Mouse (Mus musculus): ENCODE data around the gene Nav1.

Gene Nav1

GRCm38 (mm10) chr1:135607019-135607418 is at the start of gene Nav1:
Gene Nav1 (minus strand): TSS chr1:135607295.
- no peak for DNase-seq (ENCODE audit: low read depth, low spot score)

DNA sequence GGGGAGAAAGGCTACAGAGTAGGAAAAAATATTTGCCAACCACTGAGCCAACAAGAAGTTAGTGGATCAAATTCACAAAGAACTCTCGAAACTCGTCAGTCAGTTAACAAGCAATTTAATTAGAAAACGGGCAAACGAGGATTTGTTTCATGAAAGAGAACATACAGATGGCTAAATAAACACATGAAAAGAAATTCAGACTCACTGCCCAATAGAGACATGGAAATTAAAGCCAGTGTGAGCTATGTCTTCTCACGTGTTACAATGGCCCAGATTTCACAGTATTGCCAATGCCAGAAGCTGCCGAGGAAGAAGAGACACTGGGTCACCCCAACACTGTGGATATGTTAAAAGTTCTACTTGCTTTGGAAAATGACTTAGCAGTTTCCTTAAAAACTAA is 46.8 kb upstream of the Nav1 start:
- no peak for DNase-seq (ENCODE audit: low read depth, low spot score)

DNA sequence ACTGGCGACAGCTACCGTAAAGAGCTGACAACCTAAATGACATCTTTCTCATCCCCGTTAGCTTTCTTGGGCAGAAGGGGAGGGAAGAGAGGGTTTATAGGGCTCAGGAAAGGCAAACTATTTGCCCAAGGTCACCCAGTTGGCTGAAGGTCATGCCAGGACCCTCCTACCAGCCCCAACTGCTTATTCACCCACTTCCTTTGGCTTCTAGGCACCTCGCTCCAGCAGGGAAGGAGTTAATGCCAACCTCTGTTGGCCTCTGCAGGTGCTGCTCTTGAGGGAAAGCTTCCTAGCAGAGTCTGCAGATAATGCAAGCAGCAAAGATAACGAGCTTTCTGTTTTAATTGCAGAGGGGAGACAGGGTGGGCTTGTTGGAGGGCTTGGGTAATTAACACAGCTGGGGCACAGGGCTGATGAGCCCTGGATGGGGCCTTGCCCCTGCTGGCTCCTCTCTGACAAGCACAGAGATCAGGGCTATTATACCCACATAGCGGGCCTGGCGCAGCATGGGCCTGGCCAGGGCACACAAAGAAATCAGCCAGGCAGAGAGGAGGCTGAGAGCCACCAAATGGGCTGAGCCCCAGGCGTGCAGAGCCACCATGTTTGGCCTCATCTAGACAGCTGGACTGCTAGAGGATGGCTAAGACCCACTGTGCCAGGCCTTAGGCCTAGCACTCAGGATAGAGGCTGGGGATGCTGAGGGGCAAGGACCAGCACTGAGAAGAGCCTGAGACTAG is 38.5 kb upstream of the Nav1 start:
- DNase-seq (ENCODE audit: low read depth, low spot score): no peak

GRCm38 (mm10) chr1:135644110-135644509 is 37.0 kb upstream of the Nav1 start:
- no peak for DNase-seq (ENCODE audit: low read depth, low spot score)

DNA sequence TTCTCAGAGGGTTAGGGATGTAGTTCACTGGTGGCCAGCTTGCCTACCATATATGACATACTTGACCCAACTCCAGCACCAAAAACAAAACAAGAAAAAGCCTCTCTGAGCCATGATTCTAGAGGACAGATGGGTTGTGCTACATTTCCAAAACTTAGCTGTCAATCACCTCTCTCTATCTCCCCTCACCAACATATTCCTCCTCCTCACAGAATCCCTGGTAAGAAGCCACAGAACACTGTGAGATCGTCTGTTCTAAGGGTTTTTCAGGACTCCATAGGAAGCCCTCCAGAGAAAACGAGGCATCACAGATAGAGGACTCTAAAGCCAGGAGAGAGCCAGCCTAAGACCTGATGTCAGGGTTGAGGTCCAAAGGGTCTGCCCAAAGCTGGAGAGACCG is 36.6 kb upstream of the Nav1 start:
- DNase-seq (ENCODE audit: low read depth, low spot score): no peak

DNA sequence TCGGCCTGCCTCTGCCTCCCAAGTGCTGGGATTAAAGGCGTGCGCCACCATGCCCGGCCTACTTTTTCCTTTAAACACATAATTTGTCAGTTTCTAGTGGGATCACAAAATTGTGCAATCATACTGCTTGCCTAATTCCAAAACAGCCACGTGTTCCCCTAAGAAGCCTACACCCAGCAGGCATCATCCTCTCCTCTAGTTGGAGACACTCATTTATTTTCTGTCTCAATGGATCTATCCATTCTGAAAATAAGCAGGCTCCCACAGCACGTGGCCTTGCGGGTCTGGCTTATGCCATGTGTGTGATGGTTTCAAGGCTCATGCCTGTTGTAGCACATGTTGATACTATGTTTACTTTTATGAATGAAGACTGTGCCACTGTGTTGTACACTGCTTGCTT is 32.8 kb upstream of the Nav1 start:
- DNase-seq (ENCODE audit: low read depth, low spot score): no peak

DNA sequence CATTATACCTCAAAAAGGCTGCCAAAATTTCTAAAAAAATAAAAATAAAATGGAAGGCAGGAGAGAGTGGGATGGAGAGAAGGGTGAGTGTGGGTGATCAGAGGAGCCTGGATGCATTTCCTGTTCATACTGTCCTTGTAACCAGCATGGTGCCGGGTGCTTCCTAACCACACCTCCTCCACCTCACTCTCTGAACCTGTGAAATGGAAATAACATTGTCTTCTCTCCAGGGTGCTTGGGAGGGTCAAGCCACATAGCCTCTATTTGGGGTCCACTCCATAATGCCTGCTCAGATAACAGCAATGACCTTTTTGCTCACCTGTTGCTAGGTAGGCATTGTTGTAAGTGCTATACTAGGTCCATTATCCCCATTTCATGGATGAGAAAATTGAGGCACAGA is 32.0 kb upstream of the Nav1 start:
- no peak for DNase-seq (ENCODE audit: low read depth, low spot score)

DNA sequence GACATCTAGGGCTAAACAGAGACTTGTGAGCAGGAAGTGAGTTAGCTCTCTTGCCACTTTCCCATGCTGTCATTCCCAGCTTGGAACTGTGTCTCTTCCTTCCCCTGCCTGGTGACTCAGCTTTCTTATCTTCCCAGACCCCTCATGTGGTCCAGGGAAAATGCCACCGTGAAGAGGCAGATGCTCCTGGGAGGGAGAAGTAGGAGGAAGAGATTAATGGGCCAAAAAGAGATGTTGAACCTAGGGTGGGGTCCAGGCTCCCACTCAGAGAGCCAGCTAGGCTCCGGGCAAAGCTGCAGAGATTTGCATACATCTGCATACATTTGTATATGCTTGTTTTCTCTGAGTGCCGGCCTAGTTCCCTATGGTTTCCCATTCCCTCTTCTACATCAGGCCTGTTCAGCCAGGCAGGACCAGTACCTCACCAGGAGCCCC is 30.5 kb upstream of the Nav1 start:
- no peak for DNase-seq (ENCODE audit: low read depth, low spot score)

DNA sequence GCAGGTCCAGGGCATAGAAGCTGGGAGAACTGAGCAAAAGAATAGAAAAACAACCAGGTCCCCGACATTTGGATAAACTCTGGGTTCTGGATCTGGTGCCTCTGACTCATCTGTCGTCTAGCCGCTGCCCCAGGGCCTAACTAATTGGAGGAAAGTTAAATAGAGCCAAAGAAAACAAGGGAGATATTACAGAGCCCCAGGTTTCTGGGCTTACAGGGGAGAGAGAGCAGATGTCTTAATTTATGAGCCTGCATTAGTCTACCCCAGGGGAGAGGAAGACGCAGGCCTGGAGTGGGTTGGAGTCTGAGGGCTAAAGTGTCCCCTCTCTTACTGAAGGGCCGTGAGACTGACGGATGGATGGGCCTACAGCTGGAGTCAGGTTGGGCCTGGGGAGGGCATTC is 29.0 kb upstream of the Nav1 start:
- no peak for DNase-seq (ENCODE audit: low read depth, low spot score)

- DNase-seq (ENCODE audit: low read depth, low spot score): no peak
Observed at GRCm38 (mm10) chr1:135635323-135636064, 28.4 kb upstream of the Nav1 start.

- DNase-seq (ENCODE audit: low read depth, low spot score): no peak
Observed at GRCm38 (mm10) chr1:135634791-135635190, 27.7 kb upstream of the Nav1 start.

DNA sequence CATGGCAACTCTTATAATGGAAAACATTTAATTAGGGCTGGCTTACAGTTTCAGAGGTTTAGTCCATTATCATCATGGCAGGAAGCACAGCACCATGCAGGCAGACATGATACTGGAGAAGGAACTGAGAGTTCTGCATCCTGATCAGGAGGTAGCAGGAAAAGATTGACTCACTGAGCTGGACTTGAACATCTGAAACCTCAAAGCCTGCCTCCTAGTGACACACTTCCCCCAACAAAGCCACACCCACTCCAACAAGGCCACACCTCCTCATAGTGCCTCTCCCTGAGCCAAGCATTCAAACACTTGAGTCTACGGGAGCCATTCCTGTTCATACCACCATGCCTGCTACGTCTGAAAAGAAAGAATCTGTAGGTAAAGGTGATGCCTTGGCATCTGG is 26.8 kb upstream of the Nav1 start:
- DNase-seq (ENCODE audit: low read depth, low spot score): no peak

GRCm38 (mm10) chr1:135633478-135633877 is 26.4 kb upstream of the Nav1 start:
- no peak for DNase-seq (ENCODE audit: low read depth, low spot score)

GRCm38 (mm10) chr1:135632199-135632598 is 25.1 kb upstream of the Nav1 start:
- DNase-seq (ENCODE audit: low read depth, low spot score): no peak

GRCm38 (mm10) chr1:135631515-135631914 is 24.4 kb upstream of the Nav1 start:
- DNase-seq (ENCODE audit: low read depth, low spot score): no peak

DNA sequence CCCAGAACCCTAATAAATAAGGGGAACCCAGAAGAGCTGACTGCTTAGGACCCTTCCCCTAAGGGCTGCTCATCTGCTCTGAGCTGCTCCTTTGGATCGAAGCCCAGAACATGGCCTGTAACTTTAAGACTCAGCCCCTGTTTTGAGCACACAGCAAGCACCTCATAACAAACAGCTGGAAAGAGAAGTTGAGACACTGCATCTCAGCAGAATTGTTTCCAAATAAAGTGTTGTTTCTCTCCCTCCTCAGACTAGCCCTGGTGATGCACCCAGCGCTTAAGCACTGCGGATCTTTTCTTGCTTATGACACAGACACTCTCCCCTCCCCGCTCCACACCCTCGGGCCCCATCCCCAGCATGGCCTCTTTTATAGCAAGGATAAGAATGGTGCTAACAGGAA is 22.8 kb upstream of the Nav1 start:
- no peak for DNase-seq (ENCODE audit: low read depth, low spot score)

DNA sequence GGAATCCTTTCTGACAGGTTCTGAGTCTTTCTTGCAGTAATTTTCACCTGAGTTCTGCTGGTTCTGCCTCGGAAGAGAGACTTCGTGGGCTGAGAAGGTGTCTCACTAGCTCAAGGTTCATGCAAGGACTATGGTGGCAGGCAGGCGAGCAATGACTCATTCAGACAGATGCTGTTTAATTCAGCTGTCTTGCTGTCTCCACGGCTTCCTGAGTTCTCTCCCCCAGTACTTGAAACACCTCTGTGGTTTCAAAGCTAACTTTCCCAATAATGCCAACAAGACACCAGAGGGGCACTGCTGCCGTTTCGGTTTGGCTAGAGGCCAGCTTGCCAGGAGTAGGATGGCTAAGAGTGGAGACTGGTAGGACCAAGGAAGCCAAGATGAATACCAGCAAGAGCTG is 19.1 kb upstream of the Nav1 start:
- DNase-seq (ENCODE audit: low read depth, low spot score): no peak

GRCm38 (mm10) chr1:135625741-135626140 is 18.6 kb upstream of the Nav1 start:
- no peak for DNase-seq (ENCODE audit: low read depth, low spot score)

DNA sequence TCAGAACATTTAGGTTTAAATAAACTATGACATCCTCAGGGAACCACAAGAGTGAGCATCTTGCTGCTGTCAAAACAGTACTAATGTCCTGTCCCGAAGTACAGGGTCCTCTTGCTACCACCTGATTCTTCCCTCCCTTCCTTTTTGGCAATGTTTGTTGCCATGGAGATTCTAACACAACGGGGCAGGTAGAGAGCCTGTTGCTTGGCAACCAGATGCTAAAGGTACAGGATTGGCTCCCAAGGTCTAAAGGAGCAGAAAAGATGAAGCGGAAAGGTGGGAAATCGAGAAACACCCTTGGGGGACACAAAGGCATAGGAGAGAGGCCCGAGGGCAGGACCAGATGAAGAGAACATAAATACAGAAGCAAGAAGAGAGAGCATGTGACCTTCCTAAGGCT is 17.6 kb upstream of the Nav1 start:
- DNase-seq (ENCODE audit: low read depth, low spot score): no peak

DNA sequence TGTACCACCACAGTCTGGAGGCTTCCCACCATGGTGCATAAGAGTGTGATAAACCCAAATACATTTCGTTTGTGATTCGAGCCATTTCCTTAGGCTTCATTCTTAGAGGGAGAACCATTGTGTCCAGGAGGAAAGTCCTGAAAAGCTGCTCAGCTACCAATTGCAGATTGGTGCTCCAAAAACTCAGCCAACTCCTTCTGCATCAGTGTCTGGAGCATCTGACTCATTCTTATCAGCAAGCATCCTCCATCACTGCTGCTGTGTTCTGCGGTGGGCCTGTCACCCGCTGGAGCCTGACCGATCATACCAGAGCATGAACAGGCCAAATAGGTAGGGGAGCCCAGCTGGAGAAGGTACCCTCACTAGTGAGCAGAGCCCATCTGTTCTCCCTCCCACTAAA is 16.0 kb upstream of the Nav1 start:
- no peak for DNase-seq (ENCODE audit: low read depth, low spot score)

DNA sequence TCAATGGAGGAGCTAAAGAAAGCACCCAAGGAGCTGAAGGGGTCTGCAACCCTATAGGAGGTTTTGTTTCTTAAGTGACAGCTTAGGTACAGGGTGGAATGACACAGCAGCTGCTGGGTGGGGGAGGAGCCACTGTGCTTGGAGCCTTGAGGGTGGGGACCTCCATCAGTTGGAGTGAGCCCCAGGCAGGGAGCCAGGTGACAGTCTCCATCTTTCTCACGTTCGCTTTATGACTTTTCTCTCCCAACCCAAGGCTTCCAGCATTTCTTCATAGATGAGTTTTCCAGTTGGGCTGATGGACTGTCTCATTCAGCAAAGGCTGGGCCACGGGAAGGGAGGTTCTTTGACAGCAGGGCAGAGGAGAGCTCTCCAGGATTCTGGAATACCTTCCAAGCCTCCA is 14.2 kb upstream of the Nav1 start:
- DNase-seq (ENCODE audit: low read depth, low spot score): no peak

DNA sequence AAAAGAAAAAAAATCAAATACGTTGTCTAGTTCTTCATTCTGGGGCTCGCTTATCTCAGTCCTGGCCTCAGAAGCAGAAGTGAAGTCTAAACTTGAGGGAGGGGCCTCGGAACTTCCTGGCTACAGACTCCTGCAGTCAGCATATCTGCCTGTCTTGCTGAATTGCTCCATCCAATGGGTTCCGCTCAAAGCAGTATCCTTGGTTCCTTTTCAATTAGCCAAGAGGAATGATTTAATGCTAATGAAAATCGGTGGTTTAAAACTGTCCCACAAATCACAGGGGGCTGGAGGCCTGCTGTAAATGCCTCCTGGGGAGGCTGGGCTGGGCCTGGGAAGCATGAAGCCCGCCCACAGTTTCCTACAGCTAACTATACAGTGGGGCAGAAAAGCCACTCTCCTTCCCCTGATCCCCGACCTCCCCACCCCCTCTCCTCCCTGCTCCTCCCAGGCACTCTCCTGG is 12.9 kb upstream of the Nav1 start:
- no peak for DNase-seq (ENCODE audit: low read depth, low spot score)

DNA sequence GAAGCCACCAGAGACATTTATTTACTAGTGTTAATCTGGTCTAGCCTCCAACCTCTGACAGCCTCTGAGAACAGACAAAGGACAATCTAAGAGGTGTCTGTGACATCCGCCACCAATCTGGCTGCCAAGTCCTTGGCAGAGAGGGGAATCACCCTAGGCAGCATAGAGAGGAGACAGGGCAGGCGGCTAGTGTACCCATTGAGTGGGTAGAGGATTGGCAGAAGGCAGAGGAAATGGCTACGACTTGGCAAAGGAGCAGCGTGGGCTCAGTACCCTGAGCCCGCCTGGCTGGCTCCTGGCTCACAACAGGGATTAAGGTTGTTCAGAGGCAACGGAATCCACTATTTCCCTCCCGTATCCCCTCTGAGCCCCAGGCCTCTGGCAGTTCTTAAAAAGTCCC is 12.0 kb upstream of the Nav1 start:
- DNase-seq (ENCODE audit: low read depth, low spot score): no peak
